Mouse (Mus musculus): ENCODE measurements at regions not wholly inside any gene's neighbourhood (a gene's known extent, or its start where the extent isn't known, plus 50 kb on each side); places are given as distances from the start of the nearest gene placed in this dataset.

DNA sequence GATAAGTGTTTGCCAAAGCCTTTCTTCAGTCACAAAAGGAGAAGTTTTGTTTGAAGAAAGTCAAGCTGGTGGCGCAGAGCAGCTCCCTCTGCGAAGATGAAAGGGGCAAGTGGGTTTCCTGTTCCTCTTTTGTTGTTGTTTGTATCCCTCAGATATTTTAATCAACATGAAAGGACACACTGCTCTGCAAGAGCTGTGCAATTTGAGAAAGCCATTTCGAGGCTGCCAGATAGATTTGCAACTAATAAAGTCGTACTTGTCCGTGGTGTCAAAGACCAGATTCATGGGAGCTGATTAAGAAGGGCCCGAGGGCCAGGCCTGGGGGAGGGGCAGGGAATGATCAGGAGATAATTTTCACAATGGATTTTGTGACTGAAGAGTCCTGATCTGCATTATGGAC lies 177.7 kb downstream of the Pros1 start:
- in situ Hi-C loops (cut with MboI; ENCODE audit: low sequenced_read_pairs in 2 of 2, unreplicated experiment in 2 of 2): no loop called here
- no peak for DNase-seq (ENCODE audit: low read depth, low spot score)

DNA sequence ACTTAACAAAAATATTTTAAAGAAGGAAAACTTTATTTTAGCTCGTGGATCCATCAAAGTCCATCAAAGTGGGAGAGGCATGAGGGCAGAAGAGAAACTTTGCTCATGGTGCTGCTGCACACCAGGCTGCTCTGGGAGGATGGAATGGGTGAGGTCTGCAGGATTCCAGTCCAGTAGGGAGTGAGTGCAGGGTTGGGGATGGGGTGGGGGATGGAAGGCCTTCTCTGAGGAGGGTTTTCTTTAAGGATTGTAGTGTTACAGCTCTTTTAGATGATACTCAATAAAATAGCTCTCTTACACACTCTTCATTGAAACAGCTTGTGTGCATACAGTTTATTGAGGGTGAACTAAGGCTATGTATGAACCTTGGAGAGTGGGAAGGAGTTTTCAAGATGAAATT lies 195.0 kb downstream of the Pros1 start:
- no peak for DNase-seq (ENCODE audit: low read depth, low spot score)
- Histone ChIP-seq H3K27ac (ENCODE audit: insufficient read depth, low read depth, low read length, poor library complexity, severe bottlenecking) (no peak overlapping the region), H3K9me3 (ENCODE audit: control insufficient read depth, insufficient read depth, low read depth, low read length) (no peaks in the 10 kb centered on the region), H3K9ac (ENCODE audit: insufficient read depth, low read depth, low read length, poor library complexity, severe bottlenecking) (no peak overlapping the region), H3K4me3 (ENCODE audit: insufficient read depth in 1 of 2, low read depth in 1 of 2, low read length in 2 of 2, poor library complexity in 1 of 2, severe bottlenecking in 1 of 2) (no peak overlapping the region), H3K36me3 (ENCODE audit: control insufficient read depth, insufficient read depth, low read length, poor library complexity, severe bottlenecking) (no peaks in the 10 kb centered on the region), H3K4me1 (ENCODE audit: control insufficient read depth in 2 of 2, insufficient read depth in 2 of 2, low read length in 2 of 2, poor library complexity in 1 of 2) (no peaks in the 10 kb centered on the region)
- TF ChIP-seq ZC3H11A (IDR thresholded peaks at IDR 0.05; ENCODE audit: borderline replicate concordance, low read depth, low read length) (no peak), CHD2 (IDR thresholded peaks at IDR 0.05; ENCODE audit: low read depth, low read length) (no peak), HCFC1 (IDR thresholded peaks at IDR 0.05; ENCODE audit: borderline replicate concordance, insufficient read depth, low read length) (no peak), ZNF384 (IDR thresholded peaks at IDR 0.05; ENCODE audit: low read depth, low read length) (no peak), MAFK (IDR thresholded peaks at IDR 0.05; ENCODE audit: insufficient read depth, low read depth, low read length) (no peak)
- in situ Hi-C loops (cut with MboI; ENCODE audit: low sequenced_read_pairs in 2 of 2, unreplicated experiment in 2 of 2): no loop called here

More for the DNA sequence above, 177.7 kb downstream of the Pros1 start:
- H3K4me1 ChIP-seq (ENCODE audit: control insufficient read depth in 2 of 2, insufficient read depth in 2 of 2, low read length in 2 of 2, poor library complexity in 1 of 2): no peaks in the 10 kb centered on the region
- no peaks in the 10 kb centered on the region for H3K36me3 ChIP-seq (ENCODE audit: control insufficient read depth, insufficient read depth, low read length, poor library complexity, severe bottlenecking)
- no peaks in the 10 kb centered on the region for H3K9me3 ChIP-seq (ENCODE audit: control insufficient read depth, insufficient read depth, low read depth, low read length)
- no peak for TF ChIP-seq MAFK (IDR thresholded peaks at IDR 0.05; ENCODE audit: insufficient read depth, low read depth, low read length)
- H3K9ac ChIP-seq (ENCODE audit: insufficient read depth, low read depth, low read length, poor library complexity, severe bottlenecking): no peak overlapping the region
- H3K4me3 ChIP-seq (ENCODE audit: insufficient read depth in 1 of 2, low read depth in 1 of 2, low read length in 2 of 2, poor library complexity in 1 of 2, severe bottlenecking in 1 of 2): no peak overlapping the region
- H3K27ac ChIP-seq (ENCODE audit: insufficient read depth, low read depth, low read length, poor library complexity, severe bottlenecking): no peak overlapping the region

DNA sequence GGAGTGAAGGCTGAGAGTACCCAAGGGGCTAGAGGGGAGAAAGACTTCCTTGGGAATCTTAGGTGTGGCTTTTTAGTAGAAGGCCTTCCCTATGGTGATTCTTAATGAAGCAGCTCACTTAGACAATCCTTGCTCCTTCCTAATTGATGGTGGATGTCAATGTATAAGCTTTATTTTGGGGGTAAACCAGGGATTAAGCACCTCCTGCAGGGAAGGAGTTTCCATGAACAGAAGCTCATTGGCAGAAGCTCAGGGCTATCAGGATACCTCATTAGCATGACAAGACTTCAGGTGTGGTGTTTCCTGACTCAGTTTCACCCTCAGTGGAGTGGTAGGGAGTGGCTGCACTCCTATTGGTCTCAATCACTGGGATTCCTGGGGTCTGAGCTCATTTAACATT lies 208.8 kb downstream of the Pros1 start:
- H3K9ac ChIP-seq (ENCODE audit: insufficient read depth, low read depth, low read length, poor library complexity, severe bottlenecking): no peak overlapping the region
- in situ Hi-C loops (cut with MboI; ENCODE audit: low sequenced_read_pairs in 2 of 2, unreplicated experiment in 2 of 2): no loop called here

GRCm38 (mm10) chr16:63069987-63070386 lies 215.9 kb downstream of the Pros1 start:
- Histone ChIP-seq H3K9me3 (ENCODE audit: control insufficient read depth, insufficient read depth, low read depth, low read length) (no peaks in the 10 kb centered on the region), H3K4me3 (ENCODE audit: insufficient read depth in 1 of 2, low read depth in 1 of 2, low read length in 2 of 2, poor library complexity in 1 of 2, severe bottlenecking in 1 of 2) (no peak overlapping the region), H3K27ac (ENCODE audit: insufficient read depth, low read depth, low read length, poor library complexity, severe bottlenecking) (no peak overlapping the region), H3K4me1 (ENCODE audit: control insufficient read depth in 2 of 2, insufficient read depth in 2 of 2, low read length in 2 of 2, poor library complexity in 1 of 2) (no peaks in the 10 kb centered on the region), H3K9ac (ENCODE audit: insufficient read depth, low read depth, low read length, poor library complexity, severe bottlenecking) (no peak overlapping the region), H3K36me3 (ENCODE audit: control insufficient read depth, insufficient read depth, low read length, poor library complexity, severe bottlenecking) (no peaks in the 10 kb centered on the region)
- in situ Hi-C loops (cut with MboI; ENCODE audit: low sequenced_read_pairs in 2 of 2, unreplicated experiment in 2 of 2): no loop called here
- TF ChIP-seq ZC3H11A (IDR thresholded peaks at IDR 0.05; ENCODE audit: borderline replicate concordance, low read depth, low read length) (no peak), MAFK (IDR thresholded peaks at IDR 0.05; ENCODE audit: insufficient read depth, low read depth, low read length) (no peak), HCFC1 (IDR thresholded peaks at IDR 0.05; ENCODE audit: borderline replicate concordance, insufficient read depth, low read length) (no peak), ZNF384 (IDR thresholded peaks at IDR 0.05; ENCODE audit: low read depth, low read length) (no peak), CHD2 (IDR thresholded peaks at IDR 0.05; ENCODE audit: low read depth, low read length) (no peak)
- no peak for DNase-seq (ENCODE audit: low read depth, low spot score)

More for the DNA sequence above, 208.8 kb downstream of the Pros1 start:
- Histone ChIP-seq H3K4me1 (ENCODE audit: control insufficient read depth in 2 of 2, insufficient read depth in 2 of 2, low read length in 2 of 2, poor library complexity in 1 of 2) (peaks cover 0 to 9% of the 10 kb centered on the region in 2 experiments; a peak in 1 of 4 replicates), H3K27ac (ENCODE audit: insufficient read depth, low read depth, low read length, poor library complexity, severe bottlenecking) (peak overlapping the region; percentile 47; the same call in 1 of the 2 replicates), H3K4me3 (ENCODE audit: insufficient read depth in 1 of 2, low read depth in 1 of 2, low read length in 2 of 2, poor library complexity in 1 of 2, severe bottlenecking in 1 of 2) (no peak overlapping the region), H3K9me3 (ENCODE audit: control insufficient read depth, insufficient read depth, low read depth, low read length) (no peaks in the 10 kb centered on the region), H3K36me3 (ENCODE audit: control insufficient read depth, insufficient read depth, low read length, poor library complexity, severe bottlenecking) (no peaks in the 10 kb centered on the region)
- DNase-seq (ENCODE audit: low read depth, low spot score): no peak
- TF ChIP-seq CHD2 (IDR thresholded peaks at IDR 0.05; ENCODE audit: low read depth, low read length) (no peak), ZC3H11A (IDR thresholded peaks at IDR 0.05; ENCODE audit: borderline replicate concordance, low read depth, low read length) (no peak)

GRCm38 (mm10) chr16:63075814-63076213 lies 221.7 kb downstream of the Pros1 start:
- Histone ChIP-seq H3K4me1 (ENCODE audit: control insufficient read depth in 2 of 2, insufficient read depth in 2 of 2, low read length in 2 of 2, poor library complexity in 1 of 2) (no peaks in the 10 kb centered on the region), H3K9ac (ENCODE audit: insufficient read depth, low read depth, low read length, poor library complexity, severe bottlenecking) (no peak overlapping the region), H3K27ac (ENCODE audit: insufficient read depth, low read depth, low read length, poor library complexity, severe bottlenecking) (no peak overlapping the region), H3K9me3 (ENCODE audit: control insufficient read depth, insufficient read depth, low read depth, low read length) (no peaks in the 10 kb centered on the region), H3K36me3 (ENCODE audit: control insufficient read depth, insufficient read depth, low read length, poor library complexity, severe bottlenecking) (no peaks in the 10 kb centered on the region), H3K4me3 (ENCODE audit: insufficient read depth in 1 of 2, low read depth in 1 of 2, low read length in 2 of 2, poor library complexity in 1 of 2, severe bottlenecking in 1 of 2) (no peak overlapping the region)
- TF ChIP-seq CHD2 (IDR thresholded peaks at IDR 0.05; ENCODE audit: low read depth, low read length) (no peak), ZNF384 (IDR thresholded peaks at IDR 0.05; ENCODE audit: low read depth, low read length) (no peak)
- no peak for DNase-seq (ENCODE audit: low read depth, low spot score)
- in situ Hi-C loops (cut with MboI; ENCODE audit: low sequenced_read_pairs in 2 of 2, unreplicated experiment in 2 of 2): no loop called here
